Mouse (Mus musculus): ENCODE measurements around the gene Pou4f1.
"Not testable (repeated sequence)": the region's sequence is repeated elsewhere in the genome, so short reads cannot be mapped to it uniquely, and the experiment has no call there.

DNA sequence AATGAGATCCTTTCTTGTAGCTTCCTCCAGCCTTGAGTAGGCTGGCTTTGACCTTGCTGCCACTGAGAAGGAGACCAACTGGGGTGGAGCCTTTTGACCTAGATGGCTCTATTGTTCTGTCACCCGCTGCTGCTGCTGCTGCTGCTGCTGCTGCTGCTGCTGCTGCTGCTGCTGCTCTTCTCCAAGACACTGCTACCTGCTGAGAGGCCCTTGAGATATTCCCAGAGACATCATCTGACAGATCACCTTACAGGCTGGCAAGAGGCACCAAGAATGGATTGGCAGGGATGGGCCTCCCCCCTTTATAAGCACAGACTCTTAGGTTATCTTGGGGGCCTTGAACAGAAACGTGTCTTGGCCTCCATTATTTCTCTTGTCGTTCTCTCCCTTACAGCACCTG is 35.0 kb upstream of the Pou4f1 start:
- TF ChIP-seq CTCF (IDR thresholded peaks at IDR 0.05; ENCODE audit: extremely low read depth, insufficient read depth, insufficient read length, insufficient replicate concordance); POLR2A (IDR thresholded peaks at IDR 0.05; ENCODE audit: low read depth, low read length): not testable (repeated sequence)

All from spleen, adult 2 months (tissue).